Mouse (Mus musculus): ENCODE data around the gene Zic4.

GRCm38 (mm10) chr9:91404229-91404628 lies 42.0 kb downstream of the Zic4 start:
- TF ChIP-seq CTCF (IDR thresholded peaks at IDR 0.05) (no peak), EP300 (IDR thresholded peaks at IDR 0.05) (no peak)
